ENCODE assay signal across 8 mouse cellular contexts in the genomic region with DNA sequence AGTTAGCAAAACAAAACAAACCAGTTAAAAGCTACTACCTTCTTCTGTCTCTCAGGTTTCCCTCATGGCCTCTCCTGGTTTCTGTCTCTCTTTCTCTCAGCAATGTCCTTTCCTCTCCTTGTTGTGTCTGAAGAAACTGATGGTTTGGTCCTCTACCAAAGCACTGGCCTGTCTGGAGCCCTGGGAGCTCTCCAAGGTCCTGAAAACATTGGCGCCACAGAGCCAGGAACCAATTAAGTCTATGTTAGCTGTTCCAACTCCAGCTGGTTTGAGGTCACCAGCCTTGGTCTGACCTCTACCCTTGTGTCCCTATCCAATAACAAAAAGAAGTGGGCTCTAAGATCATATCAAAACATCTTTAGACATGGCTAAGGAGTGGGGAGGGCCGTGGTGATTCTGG. TPM values are rescaled to one million over a fixed set of nuclear protein-coding genes. Genes with fewer than 3 reads are reported as not detected.
A peak's percentile ranks its signal among the peaks of the same experiment; 100 is the strongest.
DNase-seq lines count a peak whose midpoint lies in the region; ATAC-seq lines count a peak whose summit lies in the region.

No protein-coding gene starts in this region.

- no peaks in the 10 kb centered on the region for H3K27me3 ChIP-seq in forebrain, embryonic 12.5 days
- no peaks in the 10 kb centered on the region for H3K27me3 ChIP-seq in stomach, embryonic 14.5 days (ENCODE audit: control insufficient read depth, insufficient read depth, low read length)

- peak overlapping the region; percentile 46; the same call in 1 of the 2 replicates for H3K4me3 ChIP-seq in forebrain, embryonic 12.5 days (replicated peaks)
- no peak overlapping the region for H3K4me3 ChIP-seq in stomach, embryonic 14.5 days (ENCODE audit: low read depth, low read length)

- peaks cover 7% of the 10 kb centered on the region; the same call in 1 of the 2 replicates for H3K4me1 ChIP-seq in forebrain, embryonic 12.5 days
- H3K4me1 ChIP-seq in stomach, embryonic 14.5 days (ENCODE audit: control insufficient read depth, insufficient read depth, low read length) = no peaks in the 10 kb centered on the region

- DNase-seq in right cerebral cortex, postnatal 10 days (ENCODE audit: low spot score in 2 of 2) = peak; percentile 46 to 54
- DNase-seq in right cerebral cortex, postnatal 36 days (ENCODE audit: low spot score in 2 of 2) = no peak
- DNase-seq in c-Kit-positive CD71-positive TER-119-positive erythroid progenitor cells, embryonic 14.5 days (ENCODE audit: low spot score) = peak; percentile 29
- DNase-seq in kidney, adult 18-20 months = peak; percentile 53
- DNase-seq in lung, postnatal 10 days = peak; percentile 75

- 19% methylated on average over 2 of the region's 2 CpGs for WGBS in forebrain, embryonic 12.5 days
- 11% methylated on average over 2 of the region's 2 CpGs for WGBS in stomach, embryonic 14.5 days

- no peaks in the 10 kb centered on the region for H3K36me3 ChIP-seq in forebrain, embryonic 12.5 days (replicated peaks)
- no peaks in the 10 kb centered on the region for H3K36me3 ChIP-seq in stomach, embryonic 14.5 days (ENCODE audit: control insufficient read depth, insufficient read depth, low read length)

- peak overlapping the region; percentile 40; the same call in 1 of the 2 replicates for H3K9ac ChIP-seq in forebrain, embryonic 12.5 days
- no peak overlapping the region for H3K9ac ChIP-seq in stomach, embryonic 14.5 days (replicated peaks; ENCODE audit: low read depth, low read length)

- H3K4me2 ChIP-seq in forebrain, embryonic 12.5 days = peak overlapping the region; percentile 65
- 0 out of 2 replicates have a peak overlapping the region, but pooled peaks have one; percentile 70 for H3K4me2 ChIP-seq in stomach, embryonic 14.5 days (replicated peaks; ENCODE audit: low read depth, low read length)

- H3K9me3 ChIP-seq in forebrain, embryonic 12.5 days = no peaks in the 10 kb centered on the region
- no peaks in the 10 kb centered on the region for H3K9me3 ChIP-seq in stomach, embryonic 14.5 days (ENCODE audit: control insufficient read depth, low read depth, low read length)

- H3K27ac ChIP-seq in forebrain, embryonic 12.5 days = no peak overlapping the region
- no peak overlapping the region for H3K27ac ChIP-seq in stomach, embryonic 14.5 days (ENCODE audit: low read length)

- no peak for ATAC-seq in forebrain, embryonic 12.5 days (ENCODE audit: low FRiP score)
- no peak for ATAC-seq in stomach, embryonic 14.5 days (ENCODE audit: insufficient number of reproducible peaks, insufficient read depth, low FRiP score, low read depth)
- ATAC-seq in activated CD4-positive, CD25-positive, alpha-beta regulatory T cell, adult 4 months = no peak

RNA-seq across cellular contexts. Expression of a gene that starts 1.3 kb away (rescaled TPM):
- polyA plus RNA-seq in forebrain, embryonic 12.5 days (2016; fragmentation: Nextera tagmentation; extraction: Ambion mirVana) = 12.1 and 14.2 TPM in 2 replicates
- polyA plus RNA-seq in stomach, embryonic 14.5 days (2014; fragmentation: Nextera tagmentation; extraction: Ambion mirVana) = 4.6 and 4.9 TPM in 2 replicates
- not detected for polyA plus RNA-seq in activated CD4-positive, CD25-positive, alpha-beta regulatory T cell, adult 4 months (2017; shearing (Covaris generic))

Comparison
In these comparisons a context has a peak if more than half of its experiments do, and no peak if none do; other contexts are left out.
1. DNase-seq: peak in right cerebral cortex, postnatal 10 days (2 of 2), c-Kit-positive CD71-positive TER-119-positive erythroid progenitor cells, embryonic 14.5 days (single experiment), kidney, adult 18-20 months (single experiment) and lung, postnatal 10 days (single experiment); none in right cerebral cortex, postnatal 36 days (0 of 2).